Mouse (Mus musculus) midbrain, embryonic 14.5 days (tissue): Measurements from ENCODE around the gene Nol12. TPM values are rescaled to one million over a fixed set of nuclear protein-coding genes. Genes with fewer than 3 reads are reported as not detected.
A peak's percentile ranks its signal among the peaks of the same experiment; 100 is the strongest.

Experiments used
- ATAC-seq: fragments of 200-750 bp; cut with Nextera tagmentation; 2 replicates; pipeline ENCODE4 v1.8.0; 2017; ENCODE audit warnings: moderate number of reproducible peaks, moderate library complexity; ENCODE audit not compliant: low FRiP score, low TSS enrichment
- DNase-seq: peaks from one replicate; pipeline ENCODE4 v3.0.0-alpha.2; 2015
- H3K27ac ChIP-seq: fragments of 300-500 bp; sonication (generic); replicated peaks from 2 replicates; pipeline ENCODE4 v1.5.1; 2014; ENCODE audit warnings: mild to moderate bottlenecking, low read depth, low read length, moderate library complexity
- H3K27me3 ChIP-seq: fragments of 300-500 bp; sonication (generic); 2 replicates; pipeline ENCODE4 v1.6.1; 2014; ENCODE audit warnings: low read length, control low read depth, mixed read lengths; ENCODE audit not compliant: control insufficient read depth, insufficient read depth
- H3K36me3 ChIP-seq: fragments of 300-500 bp; sonication (generic); 2 replicates; pipeline ENCODE4 v1.6.1; 2014; ENCODE audit warnings: low read length, control low read depth; ENCODE audit not compliant: control insufficient read depth, insufficient read depth
- H3K4me1 ChIP-seq: fragments of 300-500 bp; sonication (generic); 2 replicates; pipeline ENCODE4 v1.6.1; 2014; ENCODE audit warnings: mild to moderate bottlenecking, antibody characterized with exemption, low read length, control low read depth; ENCODE audit not compliant: control insufficient read depth, insufficient read depth
- H3K4me2 ChIP-seq: fragments of 300-500 bp; sonication (generic); 2 replicates; pipeline ENCODE4 v1.6.1; 2014; ENCODE audit warnings: mild to moderate bottlenecking, low read length, moderate library complexity
- H3K4me3 ChIP-seq: fragments of 300-500 bp; sonication (generic); replicated peaks from 2 replicates; pipeline ENCODE4 v1.5.1; 2014; ENCODE audit warnings: low read depth, low read length
- H3K9ac ChIP-seq: fragments of 300-500 bp; sonication (generic); replicated peaks from 2 replicates; pipeline ENCODE4 v1.6.1; 2014; ENCODE audit warnings: mild to moderate bottlenecking, low read length, moderate library complexity
- H3K9me3 ChIP-seq: fragments of 300-500 bp; sonication (generic); 2 replicates; pipeline ENCODE4 v1.6.1; 2016; ENCODE audit warnings: low read length, control low read depth, mixed read lengths; ENCODE audit not compliant: control insufficient read depth
- WGBS: fragments of 180-500 bp; shearing (Covaris S2); extraction: QIAGEN DNeasy Blood & Tissue Kit; methylation state at CpG from one replicate; pipeline ENCODE4 v1.1.7; 2014; 5-methylcytosine and 5-hydroxymethylcytosine counted together
- polyA plus RNA-seq: library from polyadenylated mRNA; unstranded; fragments of >200 nt; fragmentation: Nextera tagmentation; extraction: Ambion mirVana; gene quantifications from 2 replicates; pipeline ENCODE4 v1.2.1, GENCODE M21; 2014

Nol12 gene
- polyA plus RNA-seq, 1 experiment from 2014 or later: 61.0 TPM

- Histone ChIP-seq H3K4me1 (peaks cover 6% of the 10 kb centered on the region; the same call in 1 of the 2 replicates), H3K27ac (no peak overlapping the region), H3K4me3 (no peak overlapping the region), H3K27me3 (no peaks in the 10 kb centered on the region), H3K9me3 (no peaks in the 10 kb centered on the region), H3K9ac (no peak overlapping the region), H3K36me3 (peaks cover 19% of the 10 kb centered on the region), H3K4me2 (no peak overlapping the region)
- no peak for ATAC-seq
- WGBS: 88% methylated on average over 8 of the region's 8 CpGs
- DNase-seq: no peak
These were observed 43.0 kb downstream of the Nol12 start for GRCm38 (mm10) chr15:78977676-78978159.

GRCm38 (mm10) chr15:78978875-78979274, 44.1 kb downstream of the Nol12 start:
- H3K27ac ChIP-seq: no peak overlapping the region
- H3K36me3 ChIP-seq: peaks cover 11% of the 10 kb centered on the region
- no peak overlapping the region for H3K9ac ChIP-seq
- H3K4me1 ChIP-seq: peaks cover 15% of the 10 kb centered on the region
- peak; percentile 52 for DNase-seq
- no peaks in the 10 kb centered on the region for H3K27me3 ChIP-seq
- H3K9me3 ChIP-seq: no peaks in the 10 kb centered on the region
- ATAC-seq: no peak
- no peak overlapping the region for H3K4me2 ChIP-seq
- WGBS: 43% methylated on average over 4 of the region's 4 CpGs
- H3K4me3 ChIP-seq: no peak overlapping the region

- 92% methylated on average over 4 of the region's 4 CpGs for WGBS
- Histone ChIP-seq H3K27me3 (no peaks in the 10 kb centered on the region), H3K4me2 (no peak overlapping the region), H3K36me3 (peaks cover 11% of the 10 kb centered on the region), H3K9ac (no peak overlapping the region), H3K27ac (no peak overlapping the region), H3K4me3 (no peak overlapping the region), H3K9me3 (no peaks in the 10 kb centered on the region), H3K4me1 (peaks cover 16% of the 10 kb centered on the region)
- no peak for ATAC-seq
- DNase-seq: no peak
These were observed 45.4 kb downstream of the Nol12 start for GRCm38 (mm10) chr15:78980084-78980483.

- Histone ChIP-seq H3K9me3 (no peaks in the 10 kb centered on the region), H3K27me3 (no peaks in the 10 kb centered on the region), H3K9ac (peak overlapping the region; percentile 54), H3K36me3 (0 out of 2 replicates have a peak, but pooled peaks cover 1% of the 10 kb centered on the region), H3K4me1 (peaks cover 16% of the 10 kb centered on the region), H3K4me3 (peak overlapping the region; percentile 44), H3K27ac (no peak overlapping the region; the same call in 1 of the 2 replicates), H3K4me2 (peak overlapping the region; percentile 69)
- ATAC-seq: peak; percentile 82
- peak; percentile 84 for DNase-seq
- under 1% methylated on average over 63 of the region's 67 CpGs for WGBS
These were observed 48.1 kb downstream of the Nol12 start for GRCm38 (mm10) chr15:78982658-78983435.

- peak overlapping the region; percentile 54 for H3K9ac ChIP-seq
- no peak overlapping the region for H3K27ac ChIP-seq
- H3K4me3 ChIP-seq: peak overlapping the region; percentile 44
- H3K4me1 ChIP-seq: peaks cover 16% of the 10 kb centered on the region
- H3K9me3 ChIP-seq: no peaks in the 10 kb centered on the region
- DNase-seq: peak; percentile 27
- H3K27me3 ChIP-seq: no peaks in the 10 kb centered on the region
- peaks cover 9% of the 10 kb centered on the region; the same call in 1 of the 2 replicates for H3K36me3 ChIP-seq
- 2% methylated on average over 21 of the region's 21 CpGs for WGBS
- peak overlapping the region; percentile 69 for H3K4me2 ChIP-seq
- peak; percentile 43; the same call in 1 of the 2 replicates for ATAC-seq
These were observed 48.9 kb downstream of the Nol12 start for GRCm38 (mm10) chr15:78983436-78984285.

- Histone ChIP-seq H3K27me3 (no peaks in the 10 kb centered on the region), H3K9me3 (no peaks in the 10 kb centered on the region), H3K9ac (no peak overlapping the region), H3K4me1 (peaks cover 16% of the 10 kb centered on the region), H3K4me3 (no peak overlapping the region), H3K4me2 (no peak overlapping the region), H3K36me3 (peaks cover 9% of the 10 kb centered on the region; the same call in 1 of the 2 replicates), H3K27ac (no peak overlapping the region)
- DNase-seq (no peak), ATAC-seq (no peak)
- WGBS: 53% methylated on average over 5 of the region's 5 CpGs
These were observed 49.6 kb downstream of the Nol12 start for GRCm38 (mm10) chr15:78984286-78984778.

- Histone ChIP-seq H3K9me3 (no peaks in the 10 kb centered on the region), H3K4me3 (no peak overlapping the region), H3K9ac (no peak overlapping the region), H3K27me3 (no peaks in the 10 kb centered on the region), H3K4me1 (peaks cover 16% of the 10 kb centered on the region), H3K36me3 (peaks cover 30% of the 10 kb centered on the region), H3K4me2 (no peak overlapping the region), H3K27ac (no peak overlapping the region)
- WGBS: 79% methylated on average over 11 of the region's 11 CpGs
- DNase-seq: no peak
- no peak for ATAC-seq
These were observed 51.9 kb downstream of the Nol12 start for GRCm38 (mm10) chr15:78986536-78987220.

GRCm38 (mm10) chr15:78988499-78988971, 53.8 kb downstream of the Nol12 start:
- H3K36me3 ChIP-seq: peaks cover 49% of the 10 kb centered on the region
- ATAC-seq (peak; percentile 63), DNase-seq (peak; percentile 83)
- no peak overlapping the region for H3K4me3 ChIP-seq
- H3K4me1 ChIP-seq: peaks cover 3% of the 10 kb centered on the region; the same call in 1 of the 2 replicates
- H3K9me3 ChIP-seq: no peaks in the 10 kb centered on the region
- H3K27me3 ChIP-seq: no peaks in the 10 kb centered on the region
- no peak overlapping the region for H3K9ac ChIP-seq
- no peak overlapping the region for H3K4me2 ChIP-seq
- peak overlapping the region; percentile 6; the same call in 1 of the 2 replicates for H3K27ac ChIP-seq
- 46% methylated on average over 14 of the region's 14 CpGs for WGBS
